Mouse (Mus musculus) liver, embryonic 16.5 days (tissue): ENCODE data around the gene BC051142. TPM values are rescaled to one million over a fixed set of nuclear protein-coding genes. Genes with fewer than 3 reads are reported as not detected.

Experiments
- ATAC-seq: fragments of 200-750 bp; cut with Nextera tagmentation; 2 replicates; pipeline ENCODE4 v1.8.0; 2017; ENCODE audit warnings: low read depth, mild to moderate bottlenecking, moderate number of reproducible peaks, moderate library complexity
- H3K27ac ChIP-seq: fragments of 300-500 bp; sonication (generic); 2 replicates; pipeline ENCODE4 v1.5.1; 2014; ENCODE audit warnings: mild to moderate bottlenecking, low read length
- H3K27me3 ChIP-seq: fragments of 300-500 bp; sonication (generic); 2 replicates; pipeline ENCODE4 v1.6.1; 2014; ENCODE audit warnings: low read depth, low read length, mixed read lengths; ENCODE audit not compliant: control insufficient read depth, insufficient read depth
- H3K36me3 ChIP-seq: fragments of 300-500 bp; sonication (generic); 2 replicates; pipeline ENCODE4 v1.6.1; 2014; ENCODE audit warnings: mild to moderate bottlenecking; ENCODE audit not compliant: control insufficient read depth, insufficient read depth
- H3K4me1 ChIP-seq: fragments of 300-500 bp; sonication (generic); 2 replicates; pipeline ENCODE4 v1.6.1; 2014; ENCODE audit warnings: low read depth, low read length, mixed read lengths; ENCODE audit not compliant: control insufficient read depth
- H3K4me2 ChIP-seq: fragments of 300-500 bp; sonication (generic); 2 replicates; pipeline ENCODE4 v1.6.1; 2014; ENCODE audit warnings: low read depth, low read length, mixed read lengths
- H3K4me3 ChIP-seq: fragments of 300-500 bp; sonication (generic); 2 replicates; pipeline ENCODE4 v1.5.1; 2014; ENCODE audit warnings: low read depth, mild to moderate bottlenecking, low read length
- H3K9ac ChIP-seq: fragments of 300-500 bp; sonication (generic); 2 replicates; pipeline ENCODE4 v1.6.1; 2014; ENCODE audit warnings: low read depth, low read length
- H3K9me3 ChIP-seq: fragments of 300-500 bp; sonication (generic); replicated peaks from 2 replicates; pipeline ENCODE4 v1.6.1; 2016; ENCODE audit warnings: low read length; ENCODE audit not compliant: control insufficient read depth
- WGBS: fragments of 180-500 bp; shearing (Covaris S2); extraction: QIAGEN DNeasy Blood & Tissue Kit; methylation state at CpG from one replicate; pipeline ENCODE4 v1.1.7; 2014; ENCODE audit not compliant: insufficient replicate concordance; 5-methylcytosine and 5-hydroxymethylcytosine counted together
- polyA plus RNA-seq: library from polyadenylated mRNA; unstranded; fragments of >200 nt; fragmentation: Nextera tagmentation; extraction: Ambion mirVana; gene quantifications from 2 replicates; pipeline ENCODE4 v1.2.1, GENCODE M21; 2015

The BC051142 gene
- polyA plus RNA-seq, result 0.12 and 0.16 TPM in 2 replicates

DNA sequence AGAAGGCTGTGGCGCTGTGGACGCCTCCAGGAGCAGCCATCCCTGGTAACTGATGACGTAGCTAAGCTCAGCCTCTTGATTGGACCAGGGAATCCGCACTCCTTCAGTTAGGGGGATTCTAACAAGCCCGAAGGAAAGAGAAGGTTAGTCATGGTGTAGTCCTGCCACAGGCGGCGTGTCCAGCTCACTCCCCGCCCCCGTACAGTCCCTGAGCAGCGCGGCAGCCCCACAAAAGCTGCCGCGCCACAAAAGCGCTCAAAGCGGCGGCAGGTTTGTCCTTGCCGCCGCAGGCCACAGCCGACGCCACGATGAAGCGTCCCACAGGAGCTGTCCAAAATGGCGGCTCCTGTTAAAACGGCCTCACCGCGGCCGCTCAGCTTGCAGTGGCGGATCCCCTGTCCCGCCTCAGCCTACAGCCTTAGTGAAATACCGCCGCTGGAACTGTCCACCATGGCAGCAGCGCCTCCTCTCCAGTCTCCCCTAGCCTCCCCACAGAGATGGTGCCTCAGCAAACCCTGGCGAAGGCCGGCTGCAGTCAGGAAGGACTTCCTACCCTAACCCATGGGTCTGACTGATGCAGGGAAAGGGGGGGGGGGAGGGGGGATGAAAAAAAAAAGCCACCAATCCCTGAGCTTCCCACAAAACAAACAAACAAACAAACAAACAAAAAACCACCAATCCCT is at the start of gene BC051142:
TSS of gene BC051142 (plus strand) at position 110 of the 683 bp plus-strand sequence.
- H3K4me2 ChIP-seq, result peak within 1 kb of the TSS; percentile 72
- no peak within 1 kb of the TSS for H3K27ac ChIP-seq
- peaks cover 5% of the 10 kb centered on the region; the same call in 1 of the 2 replicates for H3K27me3 ChIP-seq
- H3K36me3 ChIP-seq, result no peaks in the 10 kb centered on the region
- ATAC-seq, result peak; percentile 59; the same call in 1 of the 2 replicates
- H3K4me1 ChIP-seq, result no peaks in the 10 kb centered on the region
- peak within 1 kb of the TSS; percentile 31; the same call in 1 of the 2 replicates for H3K9ac ChIP-seq
- WGBS, result under 1% methylated on average over 34 of the region's 34 CpGs
- no peaks in the 10 kb centered on the region for H3K9me3 ChIP-seq
- peak within 1 kb of the TSS; percentile 55 for H3K4me3 ChIP-seq

GRCm38 (mm10) chr17:34349429-34349828 is 49.2 kb upstream of the BC051142 start:
- Histone ChIP-seq H3K27me3 (no peaks in the 10 kb centered on the region), H3K36me3 (no peaks in the 10 kb centered on the region), H3K4me2 (no peak overlapping the region), H3K9ac (no peak overlapping the region), H3K4me3 (no peak overlapping the region), H3K27ac (no peak overlapping the region), H3K4me1 (no peaks in the 10 kb centered on the region), H3K9me3 (no peaks in the 10 kb centered on the region)
- WGBS, result 6% methylated on average over 4 of the region's 4 CpGs
- no peak for ATAC-seq

GRCm38 (mm10) chr17:34354539-34354938 is 44.1 kb upstream of the BC051142 start, which contains the start of gene Btnl2:
Gene Btnl2 (plus strand): TSS chr17:34354822.
- WGBS, result 69% methylated on average over 5 of the region's 5 CpGs
- no peak for ATAC-seq

DNA sequence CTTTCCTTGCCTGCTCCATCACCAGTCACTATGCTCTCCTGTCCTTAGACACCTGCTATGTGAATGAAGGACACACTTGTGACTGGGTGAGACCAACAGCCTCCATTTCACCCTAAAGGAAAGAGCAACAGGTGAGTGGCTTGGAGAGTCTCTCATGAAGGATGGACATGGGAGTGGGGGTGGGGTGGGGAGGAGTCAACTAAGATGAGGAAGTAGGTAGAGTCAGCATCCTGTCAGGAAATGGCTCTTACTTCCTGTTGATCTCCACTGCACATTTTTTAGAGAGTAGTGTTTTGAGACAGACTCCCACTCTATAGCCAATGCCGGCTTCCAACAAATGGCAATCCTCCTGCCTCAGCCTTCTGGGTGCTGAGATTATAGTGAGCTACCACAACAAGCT is 43.7 kb upstream of the BC051142 start:
- H3K4me1 ChIP-seq, result no peaks in the 10 kb centered on the region
- no peak overlapping the region for H3K4me2 ChIP-seq
- 18% methylated on average over 1 of the region's 1 CpGs for WGBS
- H3K9ac ChIP-seq, result no peak overlapping the region
- no peaks in the 10 kb centered on the region for H3K27me3 ChIP-seq
- H3K27ac ChIP-seq, result no peak overlapping the region
- no peaks in the 10 kb centered on the region for H3K9me3 ChIP-seq
- no peak overlapping the region for H3K4me3 ChIP-seq
- ATAC-seq, result no peak
- no peaks in the 10 kb centered on the region for H3K36me3 ChIP-seq

More at GRCm38 (mm10) chr17:34354539-34354938, 44.1 kb upstream of the BC051142 start, which contains the start of gene Btnl2:
- no peak within 1 kb of the TSS for H3K27ac ChIP-seq
- H3K4me1 ChIP-seq, result no peaks in the 10 kb centered on the region
- no peaks in the 10 kb centered on the region for H3K9me3 ChIP-seq
- no peaks in the 10 kb centered on the region for H3K36me3 ChIP-seq
- no peak within 1 kb of the TSS for H3K9ac ChIP-seq
- H3K4me2 ChIP-seq, result no peak within 1 kb of the TSS
- no peak within 1 kb of the TSS for H3K4me3 ChIP-seq
- no peaks in the 10 kb centered on the region for H3K27me3 ChIP-seq

- no peaks in the 10 kb centered on the region for H3K4me1 ChIP-seq
- no peak overlapping the region for H3K4me3 ChIP-seq
- WGBS, result 62% methylated on average over 15 of the region's 15 CpGs
- no peak overlapping the region for H3K9ac ChIP-seq
- H3K27ac ChIP-seq, result no peak overlapping the region
- H3K27me3 ChIP-seq, result no peaks in the 10 kb centered on the region
- H3K4me2 ChIP-seq, result no peak overlapping the region
- no peaks in the 10 kb centered on the region for H3K9me3 ChIP-seq
- no peaks in the 10 kb centered on the region for H3K36me3 ChIP-seq
- no peak for ATAC-seq
These were observed 35.6 kb upstream of the BC051142 start for GRCm38 (mm10) chr17:34362954-34363546.

- Histone ChIP-seq H3K4me1 (no peaks in the 10 kb centered on the region), H3K9me3 (no peaks in the 10 kb centered on the region), H3K36me3 (no peaks in the 10 kb centered on the region), H3K9ac (no peak overlapping the region), H3K27ac (no peak overlapping the region), H3K4me3 (no peak overlapping the region), H3K27me3 (no peaks in the 10 kb centered on the region), H3K4me2 (no peak overlapping the region)
- 47% methylated on average over 3 of the region's 3 CpGs for WGBS
- no peak for ATAC-seq
These were observed 34.8 kb upstream of the BC051142 start for GRCm38 (mm10) chr17:34363676-34364310.

- H3K27me3 ChIP-seq, result no peaks in the 10 kb centered on the region
- H3K27ac ChIP-seq, result no peak overlapping the region
- H3K9me3 ChIP-seq, result no peaks in the 10 kb centered on the region
- H3K4me3 ChIP-seq, result no peak overlapping the region
- no peaks in the 10 kb centered on the region for H3K4me1 ChIP-seq
- no peak overlapping the region for H3K4me2 ChIP-seq
- no peak overlapping the region for H3K9ac ChIP-seq
- no peaks in the 10 kb centered on the region for H3K36me3 ChIP-seq
- WGBS, result 49% methylated on average over 10 of the region's 10 CpGs
- ATAC-seq, result no peak
These were observed 33.6 kb upstream of the BC051142 start for GRCm38 (mm10) chr17:34365031-34365430.

- no peaks in the 10 kb centered on the region for H3K27me3 ChIP-seq
- no peak overlapping the region for H3K27ac ChIP-seq
- no peak overlapping the region for H3K4me2 ChIP-seq
- H3K4me3 ChIP-seq, result no peak overlapping the region
- ATAC-seq, result no peak
- 37% methylated on average over 4 of the region's 4 CpGs for WGBS
- H3K9me3 ChIP-seq, result no peaks in the 10 kb centered on the region
- no peaks in the 10 kb centered on the region for H3K36me3 ChIP-seq
- no peak overlapping the region for H3K9ac ChIP-seq
- no peaks in the 10 kb centered on the region for H3K4me1 ChIP-seq
These were observed 28.1 kb upstream of the BC051142 start for GRCm38 (mm10) chr17:34370563-34370962.
